8 mouse cellular contexts compared by ENCODE assay signal in the genomic region with DNA sequence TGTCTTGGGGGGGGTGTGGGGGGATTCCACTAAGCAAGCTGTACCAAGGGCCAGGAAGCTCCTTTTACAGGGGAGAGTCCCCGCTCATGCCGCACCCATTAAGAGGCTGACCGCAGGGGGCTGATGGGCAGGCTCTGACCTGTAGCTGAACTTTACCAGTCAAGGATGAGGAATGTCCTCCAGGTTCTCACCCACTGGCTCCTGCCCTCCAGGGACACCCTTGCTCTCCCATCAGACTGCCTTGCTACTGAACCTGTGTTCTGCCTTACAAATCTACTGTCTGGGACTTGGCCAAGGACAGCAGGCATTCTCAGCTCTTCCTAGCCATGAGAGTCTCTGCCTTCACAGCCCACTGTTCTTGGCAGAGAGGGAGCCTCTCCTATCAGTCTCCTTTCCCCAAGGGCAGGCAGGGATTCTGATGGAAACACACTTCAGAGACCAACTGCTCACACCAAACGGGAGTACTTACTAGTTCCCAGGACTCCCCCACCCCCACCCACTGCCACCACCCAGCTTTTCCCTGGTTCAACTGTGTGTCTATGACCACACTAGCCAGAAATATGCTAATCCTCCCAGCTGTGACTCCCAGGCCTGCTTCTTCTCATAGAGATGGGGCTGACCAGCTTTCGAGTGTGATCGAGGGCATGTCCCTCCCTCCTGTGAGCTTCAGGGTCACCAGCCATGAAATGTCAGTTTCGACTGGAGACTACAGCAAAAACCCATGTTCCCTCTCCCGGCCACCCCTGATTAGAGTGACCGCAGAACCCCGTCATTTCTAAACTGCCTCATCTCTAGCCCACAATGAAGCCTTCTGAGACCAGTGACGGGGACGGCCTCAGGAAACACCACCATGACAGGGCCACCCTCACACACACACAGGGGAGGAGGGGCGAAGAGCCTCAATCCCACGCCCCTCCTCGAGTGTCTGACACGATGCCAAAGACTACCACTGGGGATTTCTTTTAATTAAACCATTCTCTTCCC. TPM values are rescaled to one million over a fixed set of nuclear protein-coding genes. Genes with fewer than 3 reads are reported as not detected.
DNase-seq lines count a peak whose midpoint lies in the region; ATAC-seq lines count a peak whose summit lies in the region.
"Had no signal": no experiment of that assay in that cellular context is flagged by ENCODE, and none has a peak within 500 bp of the region (broad histone marks: within the 10 kb centered on the region; RNA-seq: fewer than 3 reads in every experiment).

No protein-coding gene starts in this region.

- H3K4me2 ChIP-seq in midbrain, embryonic 12.5 days (replicated peaks), result no peak overlapping the region
- H3K4me2 ChIP-seq in midbrain, embryonic 16.5 days (ENCODE audit: low read length), result no peak overlapping the region
- no peak overlapping the region for H3K4me2 ChIP-seq in heart, embryonic 16.5 days (ENCODE audit: low read depth, low read length)

- H3K4me3 ChIP-seq in midbrain, embryonic 12.5 days, result no peak overlapping the region
- H3K4me3 ChIP-seq in midbrain, embryonic 16.5 days (ENCODE audit: low read depth, low read length), result no peak overlapping the region
- no peak overlapping the region for H3K4me3 ChIP-seq in heart, embryonic 16.5 days (ENCODE audit: low read length)
- no peak overlapping the region for H3K4me3 ChIP-seq in limb, embryonic 10.5 days

- peaks cover 15% of the 10 kb centered on the region; the same call in 1 of the 2 replicates for H3K27me3 ChIP-seq in midbrain, embryonic 12.5 days
- H3K27me3 ChIP-seq in midbrain, embryonic 16.5 days (ENCODE audit: control insufficient read depth, insufficient read depth, low read depth, low read length), result no peaks in the 10 kb centered on the region
- no peaks in the 10 kb centered on the region for H3K27me3 ChIP-seq in heart, embryonic 16.5 days (ENCODE audit: control insufficient read depth, insufficient read depth, low read length)
- H3K27me3 ChIP-seq in limb, embryonic 10.5 days (ENCODE audit: low read depth, poor library complexity, severe bottlenecking), result 0 out of 2 replicates have a peak, but pooled peaks cover 10% of the 10 kb centered on the region

- no peak overlapping the region for H3K9ac ChIP-seq in midbrain, embryonic 12.5 days (replicated peaks)
- no peak overlapping the region for H3K9ac ChIP-seq in midbrain, embryonic 16.5 days (ENCODE audit: low read depth, low read length)
- peak overlapping the region; percentile 38 for H3K9ac ChIP-seq in heart, embryonic 16.5 days (ENCODE audit: low read length)

- H3K36me3 ChIP-seq in midbrain, embryonic 12.5 days, result no peaks in the 10 kb centered on the region
- no peaks in the 10 kb centered on the region for H3K36me3 ChIP-seq in midbrain, embryonic 16.5 days (ENCODE audit: control insufficient read depth, insufficient read depth, low read length)
- H3K36me3 ChIP-seq in heart, embryonic 16.5 days (ENCODE audit: control insufficient read depth, insufficient read depth), result no peaks in the 10 kb centered on the region
- no peaks in the 10 kb centered on the region for H3K36me3 ChIP-seq in limb, embryonic 10.5 days

- ATAC-seq in midbrain, embryonic 12.5 days (ENCODE audit: low FRiP score, low read depth), result no peak
- no peak for ATAC-seq in midbrain, embryonic 16.5 days
- 0 out of 2 replicates have a peak, but pooled peaks have one; percentile 7 for ATAC-seq in heart, embryonic 16.5 days (replicated peaks; ENCODE audit: extremely low read depth, insufficient read depth, low FRiP score)
- ATAC-seq in erythroid progenitor cell, adult 5-6 weeks (replicated peaks; ENCODE audit: low FRiP score, poor library complexity, severe bottlenecking), result no peak

- WGBS in midbrain, embryonic 12.5 days, result 50% methylated on average over 16 of the region's 16 CpGs
- WGBS in midbrain, embryonic 16.5 days, result 40% methylated on average over 16 of the region's 16 CpGs
- WGBS in heart, embryonic 16.5 days, result 48% methylated on average over 16 of the region's 16 CpGs
- WGBS in limb, embryonic 10.5 days, result 49% methylated on average over 16 of the region's 16 CpGs

- H3K27ac ChIP-seq in midbrain, embryonic 12.5 days (replicated peaks), result peak overlapping the region; percentile 40; the same call in 1 of the 2 replicates
- H3K27ac ChIP-seq in midbrain, embryonic 16.5 days (ENCODE audit: low read length), result no peak overlapping the region
- peak overlapping the region; percentile 75 for H3K27ac ChIP-seq in heart, embryonic 16.5 days (ENCODE audit: low read length)
- H3K27ac ChIP-seq in limb, embryonic 10.5 days, result no peak overlapping the region

- peak; percentile 53 for DNase-seq in adrenal gland, postnatal 10 days
- DNase-seq in retina, postnatal 1 day, result peak; percentile 52
- no peak for DNase-seq in limb, embryonic 10.5 days (ENCODE audit: low spot score)

- no peaks in the 10 kb centered on the region for H3K9me3 ChIP-seq in midbrain, embryonic 12.5 days
- no peaks in the 10 kb centered on the region for H3K9me3 ChIP-seq in midbrain, embryonic 16.5 days (replicated peaks; ENCODE audit: control insufficient read depth, low read length, poor library complexity, severe bottlenecking)
- no peaks in the 10 kb centered on the region for H3K9me3 ChIP-seq in heart, embryonic 16.5 days (replicated peaks; ENCODE audit: control insufficient read depth, low read length)
- H3K9me3 ChIP-seq in limb, embryonic 10.5 days (replicated peaks), result no peaks in the 10 kb centered on the region

- peaks cover 25% of the 10 kb centered on the region for H3K4me1 ChIP-seq in midbrain, embryonic 12.5 days
- H3K4me1 ChIP-seq in midbrain, embryonic 16.5 days (ENCODE audit: control insufficient read depth, insufficient read depth, low read length), result peaks cover 19% of the 10 kb centered on the region
- H3K4me1 ChIP-seq in heart, embryonic 16.5 days (ENCODE audit: control insufficient read depth, insufficient read depth, low read length), result peaks cover 26% of the 10 kb centered on the region
- peaks cover 37% of the 10 kb centered on the region for H3K4me1 ChIP-seq in limb, embryonic 10.5 days

RNA-seq across cellular contexts. Expression of a gene that starts 29.1 kb away (rescaled TPM):
- polyA plus RNA-seq in midbrain, embryonic 12.5 days (2016; fragmentation: Nextera tagmentation; extraction: Ambion mirVana), result 220 and 224 TPM in 2 replicates
- polyA plus RNA-seq in midbrain, embryonic 16.5 days (2015; fragmentation: Nextera tagmentation; extraction: Ambion mirVana), result 325 and 344 TPM in 2 replicates
- 100 to 1,000 TPM; 171 to 191 TPM for total RNA-seq in adrenal gland, postnatal 10 days (2021)
- polyA plus RNA-seq in heart, embryonic 16.5 days (2015; fragmentation: Nextera tagmentation; extraction: Ambion mirVana), result 349 and 394 TPM in 2 replicates
- total RNA-seq in erythroid progenitor cell, adult 5-6 weeks (2015; ENCODE audit: low replicate concordance), result 91.2 and 103 TPM in 2 replicates
- 33.0 and 61.6 TPM in 2 replicates for total RNA-seq in erythroid progenitor cell, adult 5-6 weeks (2017; ENCODE audit: low replicate concordance)
- polyA plus RNA-seq in limb, embryonic 10.5 days (2016; fragmentation: Nextera tagmentation; extraction: Ambion mirVana), result 234 and 239 TPM in 2 replicates

RNA-seq across cellular contexts. Expression of a gene that starts 29.2 kb away (rescaled TPM):
- polyA plus RNA-seq in midbrain, embryonic 12.5 days (2016; fragmentation: Nextera tagmentation; extraction: Ambion mirVana), result 36.6 and 38.3 TPM in 2 replicates
- 45.0 and 58.8 TPM in 2 replicates for polyA plus RNA-seq in midbrain, embryonic 16.5 days (2015; fragmentation: Nextera tagmentation; extraction: Ambion mirVana)
- 100 to 1,000 TPM; 206 to 229 TPM for total RNA-seq in adrenal gland, postnatal 10 days (2021)
- 115 and 119 TPM in 2 replicates for polyA plus RNA-seq in heart, embryonic 16.5 days (2015; fragmentation: Nextera tagmentation; extraction: Ambion mirVana)
- total RNA-seq in erythroid progenitor cell, adult 5-6 weeks (2015; ENCODE audit: low replicate concordance), result 33.1 and 36.4 TPM in 2 replicates
- 11.3 and 24.4 TPM in 2 replicates for total RNA-seq in erythroid progenitor cell, adult 5-6 weeks (2017; ENCODE audit: low replicate concordance)
- polyA plus RNA-seq in limb, embryonic 10.5 days (2016; fragmentation: Nextera tagmentation; extraction: Ambion mirVana), result 32.2 and 37.7 TPM in 2 replicates

RNA-seq across cellular contexts. Expression of a gene that starts 60.0 kb away (rescaled TPM):
- polyA plus RNA-seq in midbrain, embryonic 12.5 days (2016; fragmentation: Nextera tagmentation; extraction: Ambion mirVana), result not detected in 2 replicates
- polyA plus RNA-seq in midbrain, embryonic 16.5 days (2015; fragmentation: Nextera tagmentation; extraction: Ambion mirVana), result not detected in 2 replicates
- not detected for total RNA-seq in adrenal gland, postnatal 10 days (2021)
- polyA plus RNA-seq in heart, embryonic 16.5 days (2015; fragmentation: Nextera tagmentation; extraction: Ambion mirVana), result not detected in 2 replicates
- total RNA-seq in erythroid progenitor cell, adult 5-6 weeks (2015; ENCODE audit: low replicate concordance), result not detected in 2 replicates
- not detected in 2 replicates for total RNA-seq in erythroid progenitor cell, adult 5-6 weeks (2017; ENCODE audit: low replicate concordance)
- not detected in 2 replicates for polyA plus RNA-seq in limb, embryonic 10.5 days (2016; fragmentation: Nextera tagmentation; extraction: Ambion mirVana)
- total RNA-seq: left cerebral cortex, postnatal 25 days had no signal

Comparison
In these comparisons a context has a peak if more than half of its experiments do, and no peak if none do; other contexts are left out.
1. H3K27ac ChIP-seq: peak in midbrain, embryonic 12.5 days (single experiment) and heart, embryonic 16.5 days (single experiment); none in midbrain, embryonic 16.5 days (single experiment) and limb, embryonic 10.5 days (single experiment).